Mouse (Mus musculus) ES-E14 (cell line): ENCODE measurements around the gene Jsrp1.

Experiments
- HCFC1 ChIP-seq: IDR thresholded peaks from 2 replicates; pipeline ENCODE4 v1.6.1; 2012; ENCODE audit warnings: low read length, inconsistent platforms, borderline replicate concordance; ENCODE audit not compliant: insufficient read depth
- ZC3H11A ChIP-seq: IDR thresholded peaks from 2 replicates; pipeline ENCODE4 v1.6.1; 2012; ENCODE audit warnings: low read depth, mild to moderate bottlenecking, inconsistent platforms, low read length, borderline replicate concordance

DNA sequence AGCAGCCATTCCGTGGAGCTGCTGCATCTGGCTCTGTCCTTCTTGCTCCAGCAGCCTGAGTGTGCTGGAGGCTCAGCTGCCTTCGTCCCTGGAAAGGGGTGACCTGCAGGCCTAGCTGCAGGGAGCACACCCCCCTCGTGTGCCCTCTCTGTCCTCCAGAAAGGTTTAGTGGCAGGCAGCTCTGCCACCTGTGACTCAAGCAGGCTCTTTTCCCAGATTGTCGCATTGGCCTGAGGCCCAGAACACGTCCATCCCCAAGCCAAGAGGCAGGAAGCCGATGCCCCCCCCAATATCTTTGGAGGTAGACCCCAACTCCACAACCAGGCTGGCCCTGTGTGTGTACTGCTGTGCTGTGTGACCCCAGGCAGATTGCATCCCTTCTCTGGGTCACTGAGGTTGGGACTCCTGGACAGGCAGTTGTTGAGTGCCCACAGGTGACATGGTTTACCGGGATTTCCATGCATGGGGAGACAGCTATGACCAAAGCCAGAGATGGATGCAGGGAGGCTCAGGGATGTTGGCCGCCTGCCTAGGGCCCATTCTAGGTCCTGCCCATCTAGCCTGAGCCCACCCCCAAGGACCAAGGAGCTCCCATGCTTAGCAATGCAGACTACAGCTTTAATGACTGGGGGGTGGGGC, 31.9 kb upstream of the Jsrp1 start:
- TF ChIP-seq ZC3H11A (no peak), HCFC1 (no peak)
